Mouse (Mus musculus) kidney, adult 18-20 months (tissue): ENCODE results near the gene Rbfox2.
A peak's percentile ranks its signal among the peaks of the same experiment; 100 is the strongest.

ENCODE experiments used
- DNase-seq: peaks from one replicate; pipeline ENCODE4 v3.0.0; 2021

Rbfox2 gene

GRCm38 (mm10) chr15:77054611-77055175 is 252.1 kb downstream of the Rbfox2 start:
- no peak for DNase-seq

GRCm38 (mm10) chr15:77053021-77053420 is 253.8 kb downstream of the Rbfox2 start:
- DNase-seq: no peak

DNA sequence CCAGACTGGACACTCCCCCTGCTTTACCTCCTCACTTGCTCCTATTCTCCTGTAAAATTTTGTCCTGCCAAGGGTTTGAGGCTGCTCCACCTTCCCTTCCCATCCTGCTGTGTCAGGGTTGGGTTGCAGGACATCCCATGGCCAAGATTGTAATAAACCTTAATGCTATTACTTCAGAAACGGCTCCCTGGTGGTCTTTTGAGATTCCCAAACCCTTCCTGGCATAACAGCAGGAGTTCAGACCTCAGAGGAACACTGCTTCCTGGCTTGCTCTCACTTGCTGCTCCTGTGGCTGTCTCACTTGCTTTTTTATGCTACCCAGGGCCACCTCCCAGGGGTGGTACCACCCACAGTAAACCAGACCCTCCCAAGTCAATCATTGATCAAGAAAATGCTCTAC is 254.6 kb downstream of the Rbfox2 start:
- DNase-seq: no peak

DNA sequence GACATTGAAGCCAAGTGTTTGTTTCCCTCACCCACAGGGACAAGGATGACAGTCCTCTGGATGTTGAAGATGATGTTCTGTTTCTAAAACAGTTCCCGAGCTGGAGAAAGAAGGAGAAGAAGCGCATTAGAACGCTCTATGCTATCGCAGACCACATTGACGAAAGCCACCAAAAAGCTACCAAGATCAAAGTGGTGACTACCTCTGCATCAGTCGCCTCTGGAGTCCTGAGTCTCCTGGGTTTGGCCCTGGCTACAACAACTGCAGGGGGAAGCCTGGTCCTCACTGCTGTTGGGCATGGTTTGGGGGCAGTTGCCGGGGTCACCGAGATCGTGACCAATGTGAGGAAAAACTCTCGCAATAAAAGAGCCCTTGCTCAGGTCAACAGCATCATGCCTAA is 256.2 kb downstream of the Rbfox2 start, which contains the start of gene Mb:
Mb (minus strand) TSS at position 101 of the 400 bp plus-strand sequence.
- no peak for DNase-seq

DNA sequence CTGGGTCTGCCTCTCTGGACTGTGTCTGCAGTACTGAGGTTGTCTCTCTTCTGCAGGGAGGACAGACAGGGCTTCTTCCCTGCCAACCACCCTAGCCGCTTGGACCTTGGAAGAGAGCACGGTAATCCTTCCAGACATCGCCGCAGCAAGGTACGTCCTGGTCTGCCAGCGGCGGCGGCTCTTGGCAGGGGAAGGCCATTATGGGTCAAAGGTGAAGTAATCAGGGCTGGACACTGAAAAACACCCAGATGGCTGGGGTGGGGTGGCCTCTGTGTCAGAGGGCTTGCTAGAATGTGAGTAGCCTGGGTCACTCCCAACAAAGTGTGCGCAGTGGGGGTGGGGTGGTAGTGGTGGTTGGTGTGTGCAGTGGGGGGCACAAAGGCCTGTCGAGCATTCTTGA is 261.2 kb downstream of the Rbfox2 start:
- peak; percentile 21 for DNase-seq

DNA sequence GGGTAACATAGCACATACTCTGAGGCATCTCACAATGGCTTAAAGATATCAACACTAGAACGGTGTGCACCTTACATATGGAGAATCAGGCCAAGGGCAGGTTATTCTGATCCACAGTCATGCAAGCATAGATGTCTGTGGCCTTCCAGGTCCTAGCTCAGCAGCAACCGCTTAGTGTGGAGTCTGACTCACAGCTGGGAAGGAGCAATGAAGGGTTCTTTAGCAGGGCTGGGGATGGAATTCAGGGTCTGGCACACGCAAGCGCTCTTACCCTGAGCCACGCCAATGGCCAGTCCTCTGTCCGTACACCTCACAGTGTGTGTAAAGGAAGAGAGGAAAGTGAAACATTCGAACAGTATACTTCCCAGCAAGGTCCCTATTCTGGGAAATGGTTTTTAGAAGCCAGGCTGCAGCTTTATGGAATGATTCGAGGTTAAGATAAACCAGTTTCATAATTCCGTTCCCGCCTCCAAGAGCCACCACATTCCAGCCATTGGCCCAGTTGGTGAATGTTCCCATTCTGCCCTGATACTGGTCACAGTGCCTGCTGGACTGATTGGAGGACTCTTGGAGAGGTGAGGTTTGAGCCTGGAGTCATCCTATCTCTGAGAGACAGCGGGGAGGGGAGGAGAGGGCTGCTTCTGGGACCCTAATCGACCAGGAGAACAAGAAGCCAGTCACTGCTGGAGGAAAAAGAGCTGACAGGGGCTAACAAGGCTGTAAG is 262.0 kb downstream of the Rbfox2 start, which contains the start of gene Apol6:
Apol6 (plus strand) TSS at position 133 of the 724 bp plus-strand sequence.
- DNase-seq: no peak

DNA sequence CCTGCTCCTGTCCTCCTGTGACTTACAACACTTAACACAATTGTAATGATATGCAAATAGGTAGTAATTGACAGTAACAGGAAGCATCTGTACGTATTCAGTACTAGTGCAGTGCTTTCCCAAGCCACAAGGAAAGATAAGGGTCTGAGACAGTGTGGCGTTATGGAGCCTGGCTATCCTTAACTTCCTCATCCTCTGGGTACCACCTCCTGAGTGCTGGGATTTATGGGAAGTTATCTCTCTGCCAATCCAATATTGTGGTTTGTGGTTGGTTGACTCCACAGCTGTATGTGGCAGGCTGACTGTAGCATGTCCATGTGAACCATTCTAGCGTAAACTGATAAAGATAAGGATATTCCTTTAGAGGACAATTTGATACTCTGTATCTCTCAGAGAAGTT is 266.0 kb downstream of the Rbfox2 start:
- no peak for DNase-seq

DNA sequence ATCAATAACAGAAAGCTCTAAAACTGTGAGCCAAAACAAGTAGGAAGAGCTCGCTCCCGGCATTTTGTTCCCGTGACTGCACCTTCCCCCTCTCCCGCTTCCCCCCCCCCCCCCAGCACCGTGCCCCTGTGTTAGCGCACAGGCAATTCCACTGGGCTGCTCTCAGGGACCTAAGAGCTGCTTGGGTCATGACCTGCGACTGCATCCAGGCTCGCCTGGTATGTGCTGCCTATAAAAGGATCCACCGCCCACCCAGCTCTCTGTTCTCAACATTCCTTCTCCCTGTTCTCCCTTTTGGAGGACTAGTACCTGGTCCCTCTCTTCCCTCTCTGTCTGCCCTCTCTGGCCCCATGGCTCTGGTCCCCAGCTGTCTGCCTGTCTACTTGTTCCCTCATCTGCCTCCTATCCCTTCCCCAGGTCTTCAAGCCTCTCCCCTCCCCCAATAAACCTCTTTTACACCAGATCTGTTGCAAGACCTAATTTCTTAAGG is 267.5 kb downstream of the Rbfox2 start:
- no peak for DNase-seq

DNA sequence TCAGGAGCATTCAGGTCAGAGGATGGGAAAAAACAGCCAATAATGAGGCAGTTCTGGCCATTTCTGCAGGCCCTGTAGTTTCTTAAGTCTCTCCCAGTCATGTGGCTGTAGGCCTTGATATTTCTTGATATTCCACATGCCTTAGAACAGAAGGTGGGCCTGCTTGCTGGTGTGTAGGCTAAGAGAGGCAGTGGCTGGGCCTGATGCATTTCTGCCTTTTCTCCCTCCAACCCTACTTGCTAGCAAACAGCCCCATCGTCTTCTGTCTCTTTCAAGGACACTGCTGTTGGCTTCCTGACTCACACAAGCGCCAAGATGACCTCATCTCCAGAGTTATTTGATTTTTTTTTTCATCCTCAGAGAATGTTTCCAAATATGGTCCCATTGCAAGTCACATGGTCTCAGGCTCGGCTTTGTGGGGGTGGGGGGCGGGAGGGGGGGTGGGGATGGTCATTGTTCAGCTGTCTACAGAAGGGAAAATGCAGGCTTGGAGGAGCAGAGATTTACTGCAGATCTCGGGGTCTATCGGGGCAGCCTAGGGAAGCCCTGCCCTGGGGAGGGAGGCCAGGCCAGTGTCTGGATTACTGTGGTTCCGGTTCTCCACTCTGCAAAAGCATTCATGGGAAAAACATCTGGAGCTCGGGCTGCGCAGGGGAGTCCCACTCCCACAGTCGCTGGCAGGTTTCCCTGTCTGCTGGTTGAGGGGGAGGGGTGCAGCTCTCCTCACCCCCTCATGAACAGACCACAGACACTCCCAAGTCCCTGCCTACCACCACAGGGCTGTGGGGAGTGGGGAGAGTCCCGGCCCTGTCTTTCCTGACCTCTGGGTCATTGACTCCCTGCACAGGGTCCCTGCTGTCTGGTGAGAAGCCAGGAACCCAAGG is 269.3 kb downstream of the Rbfox2 start:
- peak; percentile 38 for DNase-seq

GRCm38 (mm10) chr15:77036989-77037277 is 269.9 kb downstream of the Rbfox2 start:
- no peak for DNase-seq

GRCm38 (mm10) chr15:77036320-77036988 is 270.4 kb downstream of the Rbfox2 start:
- peak; percentile 47 for DNase-seq

GRCm38 (mm10) chr15:77035643-77036042 is 271.2 kb downstream of the Rbfox2 start:
- DNase-seq: no peak

DNA sequence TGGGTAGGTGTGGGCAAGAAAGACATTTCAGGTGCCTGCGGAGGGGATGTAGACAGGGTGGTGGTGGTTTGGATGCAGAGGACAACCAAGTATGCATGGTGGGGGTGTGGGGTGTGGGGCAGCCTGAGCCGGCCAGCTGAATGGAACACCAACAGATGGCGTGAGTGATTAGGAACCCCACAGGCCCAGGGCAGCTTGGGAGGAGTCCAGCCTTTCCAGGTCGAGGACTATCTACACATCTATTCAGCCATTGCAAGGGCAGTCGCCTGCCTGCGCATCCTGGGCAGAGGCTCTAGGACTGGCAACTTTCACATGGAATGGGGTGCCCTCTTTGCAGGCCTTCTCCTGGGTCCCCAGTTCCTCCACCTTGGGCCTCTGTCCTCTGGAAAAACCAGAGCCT is 272.3 kb downstream of the Rbfox2 start:
- no peak for DNase-seq

DNA sequence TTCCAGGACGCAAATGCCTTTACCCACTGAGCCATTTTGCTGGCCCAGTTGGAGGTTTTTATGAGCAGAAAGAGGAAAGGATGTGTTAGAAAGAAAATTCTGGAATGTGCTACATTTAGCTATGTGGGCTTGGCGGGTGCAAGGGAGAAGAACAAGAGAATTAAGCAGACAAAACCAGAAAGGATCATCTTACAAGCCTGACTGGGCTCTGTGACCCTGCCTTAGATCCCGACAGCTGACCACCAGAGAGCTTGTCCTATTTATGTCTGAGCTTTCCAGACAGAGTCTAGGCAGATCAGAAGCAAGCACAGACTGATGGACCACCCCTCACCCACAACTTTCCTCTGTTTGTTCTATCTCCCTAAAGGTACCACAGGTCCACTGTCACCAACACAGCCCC is 275.5 kb downstream of the Rbfox2 start:
- no peak for DNase-seq

GRCm38 (mm10) chr15:77029331-77029991 is 277.3 kb downstream of the Rbfox2 start:
- DNase-seq: peak; percentile 58
